Mouse (Mus musculus): ENCODE results near the gene Satb1. TPM values are rescaled to one million over a fixed set of nuclear protein-coding genes. Genes with fewer than 3 reads are reported as not detected.

Satb1 gene
- total RNA-seq, 2 experiments from 2014 or later = 142 to 148 TPM

- no peak for DNase-seq (ENCODE audit: low spot score in 2 of 2)
- intact Hi-C loops (cut with DNase I) = loop anchor here (10.0 kb wide), 2 partner anchors 354 to 846 kb away; no protein-coding TSS in a partner anchor
Observed at GRCm38 (mm10) chr17:51831121-51831701, 1.9 kb downstream of the Satb1 start.

DNA sequence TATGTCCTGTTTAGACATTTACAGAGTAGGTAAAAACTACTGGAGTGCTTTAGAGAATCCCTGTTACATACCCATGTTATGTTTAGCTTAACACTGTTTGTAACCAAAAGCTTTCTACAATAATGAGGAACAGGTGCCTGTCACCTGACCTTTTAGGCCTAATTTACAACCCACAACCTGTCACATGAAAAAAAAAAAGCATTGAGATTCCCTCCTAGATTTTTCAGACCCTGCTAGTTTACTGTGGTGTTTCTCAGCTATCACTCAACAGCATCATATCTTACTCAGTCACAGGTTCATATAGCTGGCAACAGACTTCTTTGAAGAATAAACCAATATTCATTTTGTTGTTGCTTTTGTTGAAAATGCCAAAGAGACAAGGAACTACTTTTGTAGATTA, 3.7 kb downstream of the Satb1 start:
- intact Hi-C loops (cut with DNase I) = no loop called here
- no peak for DNase-seq (ENCODE audit: low spot score in 2 of 2)

DNA sequence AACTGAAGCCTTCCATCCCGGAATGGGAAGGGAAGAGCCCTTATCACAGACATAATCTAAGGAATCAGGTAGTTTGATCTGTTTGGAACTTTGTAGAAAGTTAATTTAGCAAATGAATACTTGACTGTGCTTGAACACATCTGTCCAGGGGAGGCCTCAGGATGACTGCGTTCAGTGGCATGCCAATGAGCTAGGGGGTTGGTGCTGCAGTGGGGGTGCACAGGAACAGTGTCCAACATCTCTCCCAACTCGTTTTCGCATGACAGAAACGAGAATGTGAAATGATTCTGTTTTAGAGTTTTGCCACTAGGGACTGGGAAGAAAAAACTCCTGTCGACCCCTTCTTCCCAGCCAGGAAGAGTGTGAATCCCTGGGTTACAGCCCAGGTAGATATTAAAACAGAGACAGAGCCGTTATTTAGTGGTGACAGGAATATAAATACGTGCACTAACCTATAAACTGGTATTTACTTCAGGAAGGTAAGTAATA, 5.1 kb downstream of the Satb1 start:
- intact Hi-C loops (cut with DNase I) = no loop called here
- no peak for DNase-seq (ENCODE audit: low spot score in 2 of 2)

DNA sequence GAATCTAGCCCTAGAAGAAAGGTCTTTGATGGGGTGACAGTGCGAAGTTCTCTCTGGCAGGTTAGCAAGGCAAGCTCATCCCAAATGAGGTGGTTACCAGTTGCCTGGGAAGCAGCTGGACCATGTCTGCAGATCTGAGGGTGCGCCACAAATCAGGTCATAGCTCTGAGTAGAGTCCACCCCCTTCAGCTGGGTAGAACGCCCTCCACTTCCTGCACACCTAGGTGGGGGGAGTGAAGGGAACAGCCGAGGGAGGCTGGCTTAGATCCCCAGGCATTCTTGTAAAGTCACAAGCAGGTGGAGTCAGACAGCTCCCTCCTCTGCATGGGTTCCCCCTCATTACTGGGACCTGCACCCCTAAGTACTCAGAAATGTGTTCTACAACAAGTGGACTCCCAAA, 6.6 kb downstream of the Satb1 start:
- DNase-seq (ENCODE audit: low spot score in 2 of 2) = no peak
- intact Hi-C loops (cut with DNase I) = no loop called here

GRCm38 (mm10) chr17:51814301-51814700, 18.8 kb downstream of the Satb1 start:
- intact Hi-C loops (cut with DNase I) = no loop called here
- no peak for DNase-seq (ENCODE audit: low spot score in 2 of 2)

GRCm38 (mm10) chr17:51813784-51814120, 19.3 kb downstream of the Satb1 start:
- DNase-seq (ENCODE audit: low spot score in 2 of 2) = no peak

DNA sequence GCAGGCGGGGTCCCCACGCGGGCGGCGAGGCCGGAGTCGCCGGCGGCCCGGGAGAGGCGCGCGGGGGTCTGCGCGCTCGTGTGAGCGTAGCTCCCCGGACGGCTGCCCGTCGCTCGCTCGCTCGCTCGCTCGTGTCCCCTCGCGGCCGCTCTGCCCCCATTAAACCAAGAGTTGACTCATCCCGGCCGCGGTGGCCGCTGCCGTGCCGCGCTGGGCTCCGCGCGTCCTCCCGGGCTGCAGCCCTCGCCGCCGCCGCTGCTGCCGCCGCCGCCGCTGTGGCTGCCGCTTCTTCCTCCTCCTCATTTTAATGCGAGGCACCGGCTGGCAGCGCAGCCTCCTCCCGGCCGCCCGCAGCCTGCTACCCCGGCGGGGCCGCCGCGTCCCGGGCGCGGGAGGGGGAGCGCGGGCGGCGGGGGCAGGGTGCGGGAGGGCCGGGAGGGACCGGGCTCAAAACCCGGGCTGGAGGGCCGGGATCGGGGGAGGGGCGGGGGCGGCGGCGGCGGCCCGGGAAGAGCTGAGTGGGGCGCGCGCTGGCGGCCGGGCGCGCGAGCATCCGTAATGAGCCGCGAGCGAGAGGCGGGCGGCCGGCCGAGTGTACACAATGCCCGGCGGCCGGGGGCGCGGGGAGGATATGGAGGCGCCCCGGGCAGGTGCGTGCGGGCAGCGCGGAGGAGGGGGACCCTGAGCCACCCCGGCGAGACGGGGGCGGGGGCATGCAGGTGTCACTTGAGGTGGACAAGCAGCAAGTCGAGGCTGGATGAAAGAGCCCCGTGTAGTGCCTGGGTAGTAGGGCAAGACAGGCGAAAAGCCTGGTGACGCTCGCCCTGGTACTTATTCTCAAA, 19.9 kb downstream of the Satb1 start:
- intact Hi-C loops (cut with DNase I) = no loop called here
- DNase-seq (ENCODE audit: low spot score in 2 of 2) = peak in 1 of 2 experiments; percentile 44

More at GRCm38 (mm10) chr17:51813784-51814120, 19.3 kb downstream of the Satb1 start:
- intact Hi-C loops (cut with DNase I) = no loop called here

DNA sequence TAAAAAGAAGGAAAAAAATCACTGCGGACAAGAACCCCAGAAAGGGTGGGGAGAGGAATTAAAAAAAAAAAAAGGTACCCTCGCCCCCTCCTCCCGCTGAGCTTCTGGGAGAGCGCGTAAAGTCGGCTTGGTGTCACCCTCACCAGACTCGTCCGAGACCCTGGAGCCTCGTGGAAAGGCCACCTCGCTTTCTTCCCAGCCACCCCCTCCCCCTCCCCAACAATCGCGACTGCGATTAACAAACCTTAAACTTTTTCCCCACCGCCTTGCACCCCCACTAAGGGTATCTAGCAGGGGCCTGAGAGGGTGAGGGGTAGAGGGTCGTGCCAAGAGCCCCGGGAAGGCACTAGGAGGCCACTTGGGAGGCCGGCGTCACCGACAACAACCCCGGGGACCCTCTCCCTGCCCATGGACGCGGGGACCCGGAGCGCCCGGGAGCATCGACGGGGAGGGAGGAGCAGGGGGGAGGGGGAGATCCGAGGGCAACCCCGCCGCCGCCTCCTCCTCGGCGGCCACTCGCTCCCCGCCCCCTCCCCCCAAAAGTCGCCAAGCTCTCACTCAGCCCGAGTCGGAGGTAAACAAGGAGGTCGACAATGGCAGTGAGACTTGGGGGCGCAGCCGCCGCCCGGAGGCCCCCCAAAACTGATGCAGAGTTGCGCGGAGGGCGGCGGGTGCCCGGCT, 20.7 kb downstream of the Satb1 start:
- no peak for DNase-seq (ENCODE audit: low spot score in 2 of 2)
- intact Hi-C loops (cut with DNase I) = no loop called here

DNA sequence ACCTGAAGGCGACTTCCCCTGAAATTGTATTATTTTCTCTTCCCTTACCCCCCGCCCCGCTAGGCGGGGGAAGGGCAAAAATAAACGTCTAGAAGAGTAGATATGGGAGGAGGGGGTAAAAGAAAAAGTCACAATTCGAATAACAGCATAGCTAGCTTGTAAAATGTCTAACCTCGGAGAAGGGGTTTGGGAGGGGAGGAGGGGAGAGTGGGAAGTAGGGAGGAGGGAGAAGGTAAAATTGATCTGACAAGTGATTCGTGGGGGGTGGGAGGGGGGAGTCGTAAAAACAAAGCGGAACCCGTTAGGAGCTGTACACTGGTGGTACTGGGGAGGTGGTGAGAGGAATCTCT, 21.2 kb downstream of the Satb1 start:
- intact Hi-C loops (cut with DNase I) = no loop called here
- no peak for DNase-seq (ENCODE audit: low spot score in 2 of 2)

- DNase-seq (ENCODE audit: low spot score in 2 of 2) = peak in 1 of 2 experiments; percentile 42
- intact Hi-C loops (cut with DNase I) = no loop called here
Observed at GRCm38 (mm10) chr17:51811086-51811868, 21.8 kb downstream of the Satb1 start.

GRCm38 (mm10) chr17:51807429-51807828, 25.7 kb downstream of the Satb1 start:
- intact Hi-C loops (cut with DNase I) = no loop called here
- no peak for DNase-seq (ENCODE audit: low spot score in 2 of 2)

GRCm38 (mm10) chr17:51806124-51806960, 26.7 kb downstream of the Satb1 start:
- intact Hi-C loops (cut with DNase I) = no loop called here

GRCm38 (mm10) chr17:51800208-51800607, 32.9 kb downstream of the Satb1 start:
- intact Hi-C loops (cut with DNase I) = no loop called here
- DNase-seq (ENCODE audit: low spot score in 2 of 2) = no peak

More at GRCm38 (mm10) chr17:51806124-51806960, 26.7 kb downstream of the Satb1 start:
- DNase-seq (ENCODE audit: low spot score in 2 of 2) = peak in 1 of 2 experiments; percentile 43

- no peak for DNase-seq (ENCODE audit: low spot score in 2 of 2)
- intact Hi-C loops (cut with DNase I) = no loop called here
Observed at GRCm38 (mm10) chr17:51796459-51796858, 36.6 kb downstream of the Satb1 start.

- intact Hi-C loops (cut with DNase I) = no loop called here
Observed at GRCm38 (mm10) chr17:51791226-51791625, 41.9 kb downstream of the Satb1 start.

DNA sequence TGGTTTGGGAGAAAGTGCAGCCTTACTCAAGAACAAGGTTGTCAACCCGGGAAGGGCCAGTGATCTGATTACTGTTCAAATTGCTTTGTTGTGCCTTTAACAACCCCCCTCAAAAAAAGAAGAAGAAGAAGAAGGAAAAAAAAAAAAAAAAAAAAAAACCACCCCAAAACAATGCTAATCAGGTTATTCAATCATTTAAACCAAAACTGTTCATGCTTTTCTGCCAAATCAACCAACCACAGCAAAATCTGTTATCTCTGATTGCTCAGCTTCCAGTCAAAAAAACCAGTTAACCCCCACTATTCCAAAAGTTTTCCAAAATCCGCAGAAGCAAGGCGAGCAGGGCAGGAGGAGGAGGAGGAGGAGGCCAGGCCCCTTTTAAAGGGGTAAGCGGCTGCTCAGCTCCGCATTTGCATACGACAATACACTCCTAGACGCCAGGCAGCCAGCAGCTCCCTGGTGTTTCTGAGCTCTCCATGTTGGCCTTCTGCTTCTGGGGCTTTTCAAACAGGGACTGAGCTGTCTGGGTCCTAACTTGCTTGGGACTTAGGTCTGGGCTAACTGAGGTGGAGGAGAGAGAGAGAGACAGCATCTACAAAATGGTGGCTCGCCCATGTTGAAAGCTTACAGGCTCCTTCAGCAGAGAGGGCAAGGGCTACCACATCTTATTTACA, 42.6 kb downstream of the Satb1 start:
- intact Hi-C loops (cut with DNase I) = no loop called here
- no peak for DNase-seq (ENCODE audit: low spot score in 2 of 2)

More at GRCm38 (mm10) chr17:51791226-51791625, 41.9 kb downstream of the Satb1 start:
- no peak for DNase-seq (ENCODE audit: low spot score in 2 of 2)

GRCm38 (mm10) chr17:51789777-51790176, 43.3 kb downstream of the Satb1 start:
- intact Hi-C loops (cut with DNase I) = no loop called here

GRCm38 (mm10) chr17:51789098-51789497, 44.0 kb downstream of the Satb1 start:
- DNase-seq (ENCODE audit: low spot score in 2 of 2) = no peak

More at GRCm38 (mm10) chr17:51789777-51790176, 43.3 kb downstream of the Satb1 start:
- DNase-seq (ENCODE audit: low spot score in 2 of 2) = no peak

More at GRCm38 (mm10) chr17:51789098-51789497, 44.0 kb downstream of the Satb1 start:
- intact Hi-C loops (cut with DNase I) = no loop called here

Measured in left cerebral cortex, postnatal 14 days (tissue).